Mouse (Mus musculus) G1E-ER4 (cell line): ENCODE results near the gene Bud13. TPM values are rescaled to one million over a fixed set of nuclear protein-coding genes. Genes with fewer than 3 reads are reported as not detected.

Experiments used
- GATA1 ChIP-seq: IDR thresholded peaks from one replicate; pipeline ENCODE4 v1.8.0; 2012; ENCODE audit warnings: low read length, inconsistent platforms
- polyA plus RNA-seq: library from polyadenylated mRNA; stranded (reverse); fragments of >175 nt; gene quantifications from 2 replicates; pipeline ENCODE4 v1.2.3, GENCODE M21; 2012

Bud13 gene
- polyA plus RNA-seq, 1 experiment: 18.0 TPM

- TF ChIP-seq GATA1: no peak
These were observed 44.0 kb downstream of the Bud13 start for GRCm38 (mm10) chr9:46326694-46327405.

GRCm38 (mm10) chr9:46327706-46328571, 45.1 kb downstream of the Bud13 start:
- no peak for TF ChIP-seq GATA1

- no peak for TF ChIP-seq GATA1
These were observed 45.9 kb downstream of the Bud13 start for GRCm38 (mm10) chr9:46328572-46329249.

GRCm38 (mm10) chr9:46329250-46329648, 46.4 kb downstream of the Bud13 start:
- TF ChIP-seq GATA1: no peak

GRCm38 (mm10) chr9:46329801-46330585, 47.2 kb downstream of the Bud13 start:
- TF ChIP-seq GATA1: no peak

GRCm38 (mm10) chr9:46330586-46330895, 47.7 kb downstream of the Bud13 start:
- TF ChIP-seq GATA1: no peak

- no peak for TF ChIP-seq GATA1
These were observed 48.5 kb downstream of the Bud13 start for GRCm38 (mm10) chr9:46331301-46331700.

- TF ChIP-seq GATA1: no peak
These were observed 51.7 kb downstream of the Bud13 start for GRCm38 (mm10) chr9:46334471-46335025.

GRCm38 (mm10) chr9:46335461-46335995, 52.7 kb downstream of the Bud13 start:
- no peak for TF ChIP-seq GATA1

- no peak for TF ChIP-seq GATA1
These were observed 54.5 kb downstream of the Bud13 start for GRCm38 (mm10) chr9:46337331-46337730.

- TF ChIP-seq GATA1: no peak
These were observed 55.1 kb downstream of the Bud13 start for GRCm38 (mm10) chr9:46337852-46338291.

GRCm38 (mm10) chr9:46338384-46338783, 55.6 kb downstream of the Bud13 start:
- no peak for TF ChIP-seq GATA1

- no peak for TF ChIP-seq GATA1
These were observed 56.3 kb downstream of the Bud13 start for GRCm38 (mm10) chr9:46339051-46339652.

GRCm38 (mm10) chr9:46345887-46346665, 63.3 kb downstream of the Bud13 start:
- no peak for TF ChIP-seq GATA1

Other genes starting within 250 kb of the Bud13 start
- 0.17 and 0.26 TPM in 2 replicates for gene Apoa1, start 54.4 kb upstream of the Bud13 start, polyA plus RNA-seq
- not detected in 2 replicates for gene Apoc3, start 47.4 kb upstream of the Bud13 start, polyA plus RNA-seq
- gene Apoa4, start 42.3 kb upstream of the Bud13 start, polyA plus RNA-seq: not detected in 2 replicates
- gene Apoa5, start 14.4 kb upstream of the Bud13 start, polyA plus RNA-seq: not detected in 2 replicates
- gene Zpr1, start 9.9 kb upstream of the Bud13 start, polyA plus RNA-seq: 36.6 and 47.4 TPM in 2 replicates
- not detected in 2 replicates for gene 4931429L15Rik, start 37.0 kb downstream of the Bud13 start, polyA plus RNA-seq